Mouse (Mus musculus) adrenal gland, postnatal 10 days (tissue): ENCODE measurements at regions not wholly inside any gene's neighbourhood (a gene's known extent, or its start where the extent isn't known, plus 50 kb on each side); places are given as distances from the start of the nearest gene placed in this dataset. TPM values are rescaled to one million over a fixed set of nuclear protein-coding genes. Genes with fewer than 3 reads are reported as not detected.

Experiments
- DNase-seq: peaks from one replicate; pipeline ENCODE4 v3.0.0; 2021; ENCODE audit warnings: mixed read lengths
- microRNA-seq: library from miRNA; unstranded; fragments of <30 nt; microRNA quantifications from one replicate; pipeline ENCODE4 v1.2.0, GENCODE M21; 2021

GRCm38 (mm10) chr11:32908723-32909411, 84.5 kb upstream of the Smim23 start:
- no peak for DNase-seq

- DNase-seq = peak; percentile 64
These were observed 83.3 kb upstream of the Smim23 start for GRCm38 (mm10) chr11:32907520-32908233.

DNA sequence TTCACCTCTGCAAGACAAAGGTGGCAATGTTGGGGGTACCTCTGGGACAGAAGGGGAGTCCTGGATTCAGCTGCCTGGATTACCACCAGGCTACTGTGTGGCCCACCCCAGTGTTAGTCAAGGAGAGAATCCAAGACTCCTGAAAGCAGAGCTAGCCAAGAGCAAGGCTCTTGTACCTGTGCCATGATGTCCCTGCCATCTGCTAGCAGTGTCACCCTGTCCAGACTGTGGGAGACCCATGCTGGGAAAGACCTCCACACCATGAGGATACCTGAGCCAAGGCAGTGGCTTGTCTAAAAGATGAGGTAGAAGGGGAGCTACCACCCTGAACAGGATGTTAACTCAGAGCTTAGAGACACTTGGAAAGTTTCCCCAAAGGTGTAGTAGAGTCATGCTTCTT, 79.6 kb upstream of the Smim23 start:
- no peak for DNase-seq

GRCm38 (mm10) chr11:32903389-32903788, 79.0 kb upstream of the Smim23 start:
- no peak for DNase-seq

GRCm38 (mm10) chr11:32902923-32903322, 78.5 kb upstream of the Smim23 start:
- DNase-seq = no peak

DNA sequence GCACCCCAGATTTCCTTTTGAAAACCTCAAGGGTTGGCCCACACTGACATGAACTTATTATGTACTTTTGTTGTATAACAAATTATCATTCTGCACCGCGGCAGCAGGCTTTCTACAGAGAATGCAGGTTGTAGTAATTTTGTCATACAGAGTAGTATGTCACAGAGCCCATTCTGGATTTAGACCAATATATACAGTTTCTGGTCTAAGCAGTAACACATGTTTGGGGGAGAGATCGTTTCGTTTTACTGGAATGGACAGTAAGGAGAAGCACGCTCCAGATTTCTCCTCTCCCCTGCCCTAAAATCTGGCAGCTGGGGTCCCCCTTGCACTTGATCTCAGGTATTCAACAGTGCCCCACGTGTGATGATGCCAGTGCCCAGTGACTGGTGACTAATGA, 76.0 kb upstream of the Smim23 start:
- no peak for DNase-seq

- no peak for DNase-seq
These were observed 75.3 kb upstream of the Smim23 start for GRCm38 (mm10) chr11:32899604-32900216.

DNA sequence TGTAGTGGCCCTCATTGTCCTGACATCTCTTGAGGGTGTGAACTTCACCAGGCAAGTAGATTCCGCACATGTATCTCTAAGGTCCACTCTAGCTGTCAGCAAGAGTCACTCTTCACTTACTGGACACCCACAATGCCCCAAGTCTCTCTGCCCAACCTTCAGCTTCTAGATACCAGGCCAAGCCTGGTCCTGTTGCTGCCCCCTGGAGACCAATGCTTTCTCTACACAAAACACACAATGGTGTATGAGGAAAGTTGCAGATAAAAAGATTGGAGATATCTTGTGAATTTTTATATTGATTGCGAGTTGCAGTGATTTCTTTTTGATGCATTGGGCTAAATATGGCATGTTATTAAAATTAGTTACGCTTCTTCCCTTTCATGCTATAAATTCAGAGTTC, 71.0 kb upstream of the Smim23 start:
- peak; percentile 50 for DNase-seq

- DNase-seq = peak; percentile 52
These were observed 68.9 kb upstream of the Smim23 start for GRCm38 (mm10) chr11:32893146-32893903.

GRCm38 (mm10) chr11:32892496-32892895, 68.1 kb upstream of the Smim23 start:
- peak; percentile 34 for DNase-seq

DNA sequence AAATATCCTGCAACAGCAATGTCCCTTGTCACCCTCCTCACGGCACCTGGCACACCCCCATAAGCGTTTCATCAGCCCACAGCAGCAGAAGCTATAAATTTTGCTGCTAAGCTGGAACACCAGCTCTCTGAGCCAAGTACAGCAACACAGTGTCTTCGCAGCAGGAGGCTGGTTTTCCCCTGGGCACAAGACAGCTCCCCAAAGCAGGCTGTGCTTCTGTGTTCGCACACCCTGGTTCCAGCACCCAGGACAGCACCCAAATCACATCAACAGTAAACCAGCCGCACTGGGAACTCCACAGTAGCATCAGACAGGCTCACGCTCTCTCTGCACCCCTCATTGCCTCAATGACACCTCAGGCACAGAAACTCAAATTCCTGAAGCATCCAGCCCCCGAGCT, 64.8 kb upstream of the Smim23 start:
- peak; percentile 71 for DNase-seq

GRCm38 (mm10) chr11:32884744-32885143, 60.3 kb upstream of the Smim23 start:
- DNase-seq = no peak

GRCm38 (mm10) chr11:32883062-32883852, 58.9 kb upstream of the Smim23 start:
- no peak for DNase-seq

GRCm38 (mm10) chr11:32878967-32879366, 54.6 kb upstream of the Smim23 start:
- no peak for DNase-seq

Small RNAs in the stretch of these regions (microRNA-seq; reads per million reads assigned to microRNA genes)
- not detected for gene Gm26052
